Mouse (Mus musculus): Measurements from ENCODE around the gene Kcnk16. TPM values are rescaled to one million over a fixed set of nuclear protein-coding genes. Genes with fewer than 3 reads are reported as not detected.

Gene Kcnk16
- total and polyA plus RNA-seq, 2 experiments from 2014 or later, result 0.38 TPM; not detected in 1

- no peaks in the 10 kb centered on the region for H3K4me1 ChIP-seq (ENCODE audit: insufficient read depth, low read length)
- H3K4me2 ChIP-seq (ENCODE audit: low read depth, low read length, poor library complexity, severe bottlenecking), result no peak overlapping the region
- no peak overlapping the region for H3K4me3 ChIP-seq (ENCODE audit: low read depth, low read length)
- 47% methylated on average over 14 of the region's 14 CpGs for WGBS
- H3K9me3 ChIP-seq (ENCODE audit: low read length), result no peaks in the 10 kb centered on the region
- no peaks in the 10 kb centered on the region for H3K36me3 ChIP-seq (ENCODE audit: insufficient read depth, low read length)
- H3K9ac ChIP-seq (replicated peaks; ENCODE audit: low read length, poor library complexity, severe bottlenecking), result no peak overlapping the region
- peak; percentile 40 for DNase-seq (ENCODE audit: low spot score)
- no peaks in the 10 kb centered on the region for H3K27me3 ChIP-seq (ENCODE audit: insufficient read depth, low read length)
- no peak for TF ChIP-seq CTCF (IDR thresholded peaks at IDR 0.05)
- no peak; the same call in 1 of the 2 replicates for ATAC-seq (ENCODE audit: low FRiP score)
- H3K27ac ChIP-seq (ENCODE audit: low read depth, low read length), result no peak overlapping the region
These were observed 18.5 kb downstream of the Kcnk16 start for GRCm38 (mm10) chr14:20250237-20251171.

GRCm38 (mm10) chr14:20248001-20248400 is 21.0 kb downstream of the Kcnk16 start:
- Histone ChIP-seq H3K4me3 (ENCODE audit: low read depth, low read length) (no peak overlapping the region), H3K4me1 (ENCODE audit: insufficient read depth, low read length) (no peaks in the 10 kb centered on the region), H3K9ac (replicated peaks; ENCODE audit: low read length, poor library complexity, severe bottlenecking) (no peak overlapping the region), H3K27me3 (ENCODE audit: insufficient read depth, low read length) (no peaks in the 10 kb centered on the region), H3K4me2 (ENCODE audit: low read depth, low read length, poor library complexity, severe bottlenecking) (no peak overlapping the region), H3K9me3 (ENCODE audit: low read length) (no peaks in the 10 kb centered on the region), H3K36me3 (ENCODE audit: insufficient read depth, low read length) (no peaks in the 10 kb centered on the region), H3K27ac (ENCODE audit: low read depth, low read length) (no peak overlapping the region)
- no peak for ATAC-seq (ENCODE audit: low FRiP score)
- 84% methylated on average over 3 of the region's 3 CpGs for WGBS
- no peak for TF ChIP-seq CTCF (IDR thresholded peaks at IDR 0.05)
- DNase-seq (ENCODE audit: low spot score), result no peak

DNA sequence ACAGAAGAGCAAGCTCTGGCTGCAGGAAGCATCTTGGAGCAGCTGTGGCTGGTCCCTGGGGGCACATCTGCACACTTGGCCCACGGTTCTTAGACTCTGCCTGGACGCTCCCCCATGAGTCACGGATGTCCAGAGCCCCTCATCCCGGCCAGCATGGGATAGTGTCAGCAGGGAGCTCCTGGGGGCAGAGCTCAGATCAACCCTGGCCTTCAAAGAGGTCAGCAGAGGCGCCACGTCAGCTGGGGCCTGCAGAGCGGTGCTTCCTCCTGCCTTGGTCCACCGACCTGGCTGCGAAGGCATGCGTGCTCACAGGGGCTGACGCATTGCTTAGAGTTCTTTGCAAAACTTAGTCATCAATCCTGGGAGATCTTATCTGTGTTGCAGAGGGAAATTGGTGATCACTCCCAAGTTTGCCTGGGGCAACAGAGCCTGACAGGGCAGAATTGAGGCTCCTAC is 22.2 kb downstream of the Kcnk16 start:
- Histone ChIP-seq H3K4me3 (ENCODE audit: low read depth, low read length) (no peak overlapping the region), H3K9me3 (ENCODE audit: low read length) (no peaks in the 10 kb centered on the region), H3K27me3 (ENCODE audit: insufficient read depth, low read length) (no peaks in the 10 kb centered on the region), H3K36me3 (ENCODE audit: insufficient read depth, low read length) (no peaks in the 10 kb centered on the region), H3K4me2 (ENCODE audit: low read depth, low read length, poor library complexity, severe bottlenecking) (no peak overlapping the region), H3K9ac (replicated peaks; ENCODE audit: low read length, poor library complexity, severe bottlenecking) (no peak overlapping the region), H3K27ac (ENCODE audit: low read depth, low read length) (no peak overlapping the region), H3K4me1 (ENCODE audit: insufficient read depth, low read length) (no peaks in the 10 kb centered on the region)
- WGBS, result 68% methylated on average over 11 of the region's 11 CpGs
- TF ChIP-seq CTCF (IDR thresholded peaks at IDR 0.05), result no peak
- ATAC-seq (ENCODE audit: low FRiP score) (no peak), DNase-seq (ENCODE audit: low spot score) (no peak)

- no peaks in the 10 kb centered on the region; the same call in 1 of the 2 replicates for H3K9me3 ChIP-seq (ENCODE audit: low read length)
- H3K9ac ChIP-seq (replicated peaks; ENCODE audit: low read length, poor library complexity, severe bottlenecking), result no peak overlapping the region
- H3K4me3 ChIP-seq (ENCODE audit: low read depth, low read length), result no peak overlapping the region
- H3K36me3 ChIP-seq (ENCODE audit: insufficient read depth, low read length), result no peaks in the 10 kb centered on the region
- 85% methylated on average over 5 of the region's 5 CpGs for WGBS
- no peak for TF ChIP-seq CTCF (IDR thresholded peaks at IDR 0.05)
- no peak for DNase-seq (ENCODE audit: low spot score)
- H3K4me1 ChIP-seq (ENCODE audit: insufficient read depth, low read length), result no peaks in the 10 kb centered on the region
- no peak overlapping the region for H3K27ac ChIP-seq (ENCODE audit: low read depth, low read length)
- H3K27me3 ChIP-seq (ENCODE audit: insufficient read depth, low read length), result no peaks in the 10 kb centered on the region
- ATAC-seq (ENCODE audit: low FRiP score), result no peak
- H3K4me2 ChIP-seq (ENCODE audit: low read depth, low read length, poor library complexity, severe bottlenecking), result no peak overlapping the region
These were observed 23.1 kb downstream of the Kcnk16 start for GRCm38 (mm10) chr14:20245861-20246260.

DNA sequence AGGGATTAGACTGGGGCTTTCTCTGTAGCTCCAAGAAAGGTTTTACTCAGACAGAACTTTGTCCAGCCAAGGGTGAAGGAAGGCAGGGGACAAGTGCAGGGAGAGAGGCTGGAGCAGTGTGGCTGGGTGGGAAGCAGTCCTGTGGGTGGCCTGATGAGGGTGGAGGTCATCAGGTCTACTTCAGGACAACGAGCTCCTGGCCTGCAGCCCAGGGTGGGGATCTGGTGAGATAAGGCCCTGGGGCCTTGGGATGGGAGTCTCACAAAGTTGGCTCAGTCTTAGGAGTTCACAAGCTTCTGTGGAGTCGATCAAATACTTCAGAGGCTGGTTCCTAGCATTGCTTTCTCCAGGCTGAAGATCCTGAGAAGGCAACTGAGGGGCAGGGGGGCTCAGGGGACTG is 23.7 kb downstream of the Kcnk16 start:
- H3K27me3 ChIP-seq (ENCODE audit: insufficient read depth, low read length), result no peaks in the 10 kb centered on the region
- 68% methylated on average over 2 of the region's 2 CpGs for WGBS
- no peaks in the 10 kb centered on the region for H3K36me3 ChIP-seq (ENCODE audit: insufficient read depth, low read length)
- H3K27ac ChIP-seq (ENCODE audit: low read depth, low read length), result no peak overlapping the region
- H3K9ac ChIP-seq (replicated peaks; ENCODE audit: low read length, poor library complexity, severe bottlenecking), result no peak overlapping the region
- TF ChIP-seq CTCF (IDR thresholded peaks at IDR 0.05), result no peak
- H3K4me2 ChIP-seq (ENCODE audit: low read depth, low read length, poor library complexity, severe bottlenecking), result no peak overlapping the region
- DNase-seq (ENCODE audit: low spot score) (no peak), ATAC-seq (ENCODE audit: low FRiP score) (no peak)
- no peak overlapping the region for H3K4me3 ChIP-seq (ENCODE audit: low read depth, low read length)
- H3K9me3 ChIP-seq (ENCODE audit: low read length), result no peaks in the 10 kb centered on the region; the same call in 1 of the 2 replicates
- no peaks in the 10 kb centered on the region for H3K4me1 ChIP-seq (ENCODE audit: insufficient read depth, low read length)

DNA sequence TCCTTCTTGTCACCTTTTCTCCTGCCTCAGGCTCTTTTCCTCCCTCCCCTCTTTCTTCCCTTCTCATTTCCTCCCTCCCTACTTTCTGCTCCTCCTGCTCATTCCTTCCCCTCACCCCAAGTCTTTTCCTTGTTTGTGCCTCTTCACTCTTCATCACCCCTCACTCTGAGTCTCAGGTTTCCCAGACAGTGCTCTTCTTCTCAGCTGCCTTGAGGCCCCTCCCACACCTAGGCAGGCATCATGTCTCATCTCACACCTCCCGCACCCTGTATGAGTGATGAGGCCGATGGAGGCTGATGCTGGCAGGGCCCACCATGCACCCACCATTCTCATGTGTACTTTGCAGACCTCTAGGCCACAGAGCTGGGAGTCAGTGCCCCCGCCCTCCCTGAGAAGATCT is 25.8 kb downstream of the Kcnk16 start:
- Histone ChIP-seq H3K9me3 (ENCODE audit: low read length) (no peaks in the 10 kb centered on the region; the same call in 1 of the 2 replicates), H3K4me2 (ENCODE audit: low read depth, low read length, poor library complexity, severe bottlenecking) (no peak overlapping the region), H3K27ac (ENCODE audit: low read depth, low read length) (no peak overlapping the region), H3K4me1 (ENCODE audit: insufficient read depth, low read length) (no peaks in the 10 kb centered on the region), H3K27me3 (ENCODE audit: insufficient read depth, low read length) (no peaks in the 10 kb centered on the region), H3K4me3 (ENCODE audit: low read depth, low read length) (no peak overlapping the region), H3K36me3 (ENCODE audit: insufficient read depth, low read length) (no peaks in the 10 kb centered on the region), H3K9ac (replicated peaks; ENCODE audit: low read length, poor library complexity, severe bottlenecking) (no peak overlapping the region)
- no peak for DNase-seq (ENCODE audit: low spot score)
- WGBS, result 87% methylated on average over 3 of the region's 3 CpGs
- TF ChIP-seq CTCF (IDR thresholded peaks at IDR 0.05), result no peak
- ATAC-seq (ENCODE audit: low FRiP score), result no peak

Measured in midbrain, postnatal 0 days (tissue).